Mouse (Mus musculus) gastrocnemius, postnatal 10 days (tissue): ENCODE measurements around the gene Actn4. TPM values are rescaled to one million over a fixed set of nuclear protein-coding genes. Genes with fewer than 3 reads are reported as not detected.
A peak's percentile ranks its signal among the peaks of the same experiment; 100 is the strongest.
"Not testable (repeated sequence)": the region's sequence is repeated elsewhere in the genome, so short reads cannot be mapped to it uniquely, and the experiment has no call there.

Source experiments
- DNase-seq: peaks from one replicate; pipeline ENCODE4 v3.0.0; 2021; ENCODE audit warnings: mixed read lengths
- total RNA-seq, 2 experiments: library from RNA; stranded (reverse); gene quantifications; 2 replicates each; pipeline ENCODE4 v1.2.3; 2021

The Actn4 gene
- total RNA-seq, 2 experiments from 2014 or later = 90.2 to 120 TPM

- no peak for DNase-seq
Measured at GRCm38 (mm10) chr7:28886486-28886885, 75.7 kb downstream of the Actn4 start.

- DNase-seq = not testable (repeated sequence)
Measured at GRCm38 (mm10) chr7:28883704-28884103, 78.4 kb downstream of the Actn4 start.

- no peak for DNase-seq
Measured at GRCm38 (mm10) chr7:28883039-28883438, 79.1 kb downstream of the Actn4 start.

- DNase-seq = no peak
Measured at GRCm38 (mm10) chr7:28881199-28881598, 80.9 kb downstream of the Actn4 start, which contains the start of gene Capn12. Gene Capn12 (plus strand): TSS chr7:28881422.

GRCm38 (mm10) chr7:28880554-28880953 lies 81.6 kb downstream of the Actn4 start:
- DNase-seq = no peak

- DNase-seq = no peak
Measured at GRCm38 (mm10) chr7:28879606-28880005, 82.5 kb downstream of the Actn4 start.

- DNase-seq = no peak
Measured at GRCm38 (mm10) chr7:28877856-28878255, 84.3 kb downstream of the Actn4 start.

- DNase-seq = no peak
Measured at GRCm38 (mm10) chr7:28877155-28877554, 85.0 kb downstream of the Actn4 start.

GRCm38 (mm10) chr7:28876099-28876498 lies 86.0 kb downstream of the Actn4 start:
- no peak for DNase-seq

- no peak for DNase-seq
Measured at GRCm38 (mm10) chr7:28874565-28874964, 87.6 kb downstream of the Actn4 start.

GRCm38 (mm10) chr7:28870901-28871664 lies 91.1 kb downstream of the Actn4 start:
- DNase-seq = no peak

GRCm38 (mm10) chr7:28867508-28868340 lies 94.4 kb downstream of the Actn4 start:
- peak; percentile 82 for DNase-seq

- DNase-seq = no peak
Measured at GRCm38 (mm10) chr7:28866769-28867507, 95.2 kb downstream of the Actn4 start.

- peak; percentile 74 for DNase-seq
Measured at GRCm38 (mm10) chr7:28865481-28866300, 96.4 kb downstream of the Actn4 start.

- DNase-seq = no peak
Measured at GRCm38 (mm10) chr7:28864288-28864750, 97.8 kb downstream of the Actn4 start.

- no peak for DNase-seq
Measured at GRCm38 (mm10) chr7:28863540-28863939, 98.6 kb downstream of the Actn4 start, which contains the start of gene Lgals7. Gene Lgals7 (plus strand): TSS chr7:28863853.

- DNase-seq = no peak
Measured at GRCm38 (mm10) chr7:28862817-28863499, 99.2 kb downstream of the Actn4 start.

GRCm38 (mm10) chr7:28860898-28861297 lies 101.2 kb downstream of the Actn4 start:
- no peak for DNase-seq

- DNase-seq = no peak
Measured at GRCm38 (mm10) chr7:28859953-28860352, 102.2 kb downstream of the Actn4 start.

- DNase-seq = no peak
Measured at GRCm38 (mm10) chr7:28850642-28851041, 111.5 kb downstream of the Actn4 start.
